ENCODE assay signal across 13 mouse cellular contexts in genomic region chr1:118335847-118336246, GRCm38 (mm10). TPM values are rescaled to one million over a fixed set of nuclear protein-coding genes. Genes with fewer than 3 reads are reported as not detected.
DNase-seq lines count a peak whose midpoint lies in the region; ATAC-seq and TF ChIP-seq lines count a peak whose summit lies in the region.
"Had no signal": no experiment of that assay in that cellular context is flagged by ENCODE, and none has a peak within 500 bp of the region (broad histone marks: within the 10 kb centered on the region; RNA-seq: fewer than 3 reads in every experiment).

No protein-coding gene starts in this region.

- TF ChIP-seq POLR2A in lung, adult 2 months (IDR thresholded peaks at IDR 0.05; ENCODE audit: borderline replicate concordance, extremely low read depth, low read depth, low read length): no peak

- peak; percentile 47 for DNase-seq in hindbrain, embryonic 14.5 days (ENCODE audit: low spot score)
- DNase-seq in lung, postnatal 10 days: peak; percentile 17
- no peak for DNase-seq in lung, adult 2 months
- no peak for DNase-seq in ES-E14 (ENCODE audit: low read depth, low spot score)
- DNase-seq: adrenal gland, adult 8-10 months; gastrocnemius, postnatal 36 days; kidney, postnatal 10 days; thymus, postnatal 4 days had no signal

- ATAC-seq in hindbrain, embryonic 14.5 days (ENCODE audit: low FRiP score): no peak
- ATAC-seq in hindbrain, embryonic 16.5 days: no peak
- 0 out of 2 replicates have a peak, but pooled peaks have one; percentile 15 for ATAC-seq in megakaryocyte progenitor cell, adult 5-6 weeks (replicated peaks; ENCODE audit: poor library complexity)
- no peak for ATAC-seq in megakaryocyte, adult 5-6 weeks (ENCODE audit: poor library complexity, severe bottlenecking)
- no peak for ATAC-seq in erythroid progenitor cell, adult 5-6 weeks (replicated peaks; ENCODE audit: low FRiP score, poor library complexity, severe bottlenecking)

- H3K4me1 ChIP-seq in hindbrain, embryonic 14.5 days (replicated peaks; ENCODE audit: control insufficient read depth, insufficient read depth, low read length): no peaks in the 10 kb centered on the region
- no peaks in the 10 kb centered on the region for H3K4me1 ChIP-seq in hindbrain, embryonic 16.5 days (ENCODE audit: control insufficient read depth, insufficient read depth, low read depth, low read length)
- no peaks in the 10 kb centered on the region for H3K4me1 ChIP-seq in lung, adult 2 months (ENCODE audit: control insufficient read depth, insufficient read depth, low read length)
- peaks cover 3 to 4% of the 10 kb centered on the region in 2 experiments; a peak in 3 of 4 replicates for H3K4me1 ChIP-seq in ES-E14 (ENCODE audit: control insufficient read depth in 2 of 2, insufficient read depth in 2 of 2, low read length in 2 of 2, poor library complexity in 1 of 2)
- H3K4me1 ChIP-seq: lung, embryonic 15.5 days had no signal

- TF ChIP-seq CTCF in lung, adult 2 months (IDR thresholded peaks at IDR 0.05; ENCODE audit: insufficient read depth, low read length): no peak

- H3K9me3 ChIP-seq in hindbrain, embryonic 14.5 days (ENCODE audit: control insufficient read depth, low read length): no peaks in the 10 kb centered on the region
- H3K9me3 ChIP-seq in hindbrain, embryonic 16.5 days (ENCODE audit: control insufficient read depth, low read length): no peaks in the 10 kb centered on the region
- no peaks in the 10 kb centered on the region for H3K9me3 ChIP-seq in ES-E14 (ENCODE audit: control insufficient read depth, insufficient read depth, low read depth, low read length)
- H3K9me3 ChIP-seq: lung, embryonic 15.5 days had no signal

- H3K27ac ChIP-seq in hindbrain, embryonic 14.5 days: no peak overlapping the region
- no peak overlapping the region for H3K27ac ChIP-seq in hindbrain, embryonic 16.5 days (ENCODE audit: low read depth, low read length)
- H3K27ac ChIP-seq in ES-E14 (ENCODE audit: insufficient read depth, low read depth, low read length, poor library complexity, severe bottlenecking): no peak overlapping the region
- H3K27ac ChIP-seq: lung, embryonic 15.5 days had no signal

- in situ Hi-C loops in ES-E14 (cut with MboI; ENCODE audit: low sequenced_read_pairs in 2 of 2, unreplicated experiment in 2 of 2): loop anchor here (10.0 kb wide), 1 partner anchor 129 kb away; no protein-coding TSS in a partner anchor

- no peak overlapping the region for H3K4me3 ChIP-seq in hindbrain, embryonic 14.5 days (replicated peaks; ENCODE audit: low read length)
- H3K4me3 ChIP-seq in hindbrain, embryonic 16.5 days (ENCODE audit: low read length): no peak overlapping the region
- H3K4me3 ChIP-seq in lung, adult 2 months (replicated peaks; ENCODE audit: extremely low read depth, low read depth, low read length): no peak overlapping the region
- no peak overlapping the region for H3K4me3 ChIP-seq in ES-E14 (ENCODE audit: insufficient read depth in 1 of 2, low read depth in 1 of 2, low read length in 2 of 2, poor library complexity in 1 of 2, severe bottlenecking in 1 of 2)
- H3K4me3 ChIP-seq: lung, embryonic 15.5 days had no signal

- H3K36me3 ChIP-seq in hindbrain, embryonic 14.5 days (replicated peaks; ENCODE audit: control insufficient read depth, insufficient read depth): peaks cover 43% of the 10 kb centered on the region
- peaks cover 25% of the 10 kb centered on the region for H3K36me3 ChIP-seq in hindbrain, embryonic 16.5 days (ENCODE audit: control insufficient read depth, insufficient read depth, low read length)
- H3K36me3 ChIP-seq in ES-E14 (ENCODE audit: control insufficient read depth, insufficient read depth, low read length, poor library complexity, severe bottlenecking): peaks cover 27% of the 10 kb centered on the region

- no peaks in the 10 kb centered on the region for H3K27me3 ChIP-seq in hindbrain, embryonic 14.5 days (ENCODE audit: control insufficient read depth, insufficient read depth, low read length)
- no peaks in the 10 kb centered on the region for H3K27me3 ChIP-seq in hindbrain, embryonic 16.5 days (replicated peaks; ENCODE audit: control insufficient read depth, insufficient read depth, low read length)
- H3K27me3 ChIP-seq: lung, embryonic 15.5 days had no signal

- H3K9ac ChIP-seq in hindbrain, embryonic 14.5 days: no peak overlapping the region
- H3K9ac ChIP-seq in hindbrain, embryonic 16.5 days (ENCODE audit: low read depth, low read length): no peak overlapping the region
- no peak overlapping the region for H3K9ac ChIP-seq in ES-E14 (ENCODE audit: insufficient read depth, low read depth, low read length, poor library complexity, severe bottlenecking)
- H3K9ac ChIP-seq: lung, embryonic 15.5 days had no signal

- H3K4me2 ChIP-seq in hindbrain, embryonic 14.5 days (replicated peaks): no peak overlapping the region
- no peak overlapping the region for H3K4me2 ChIP-seq in hindbrain, embryonic 16.5 days (ENCODE audit: low read length)
- H3K4me2 ChIP-seq: lung, embryonic 15.5 days had no signal

TF ChIP-seq in ES-E14, 5 proteins besides CTCF, POLR2A, EP300 and RAD21:
- no peak for TF ChIP-seq HCFC1 (IDR thresholded peaks at IDR 0.05; ENCODE audit: borderline replicate concordance, insufficient read depth, low read length)
- peak; percentile 36; the same call in 1 of the 2 replicates for TF ChIP-seq ZNF384 (IDR thresholded peaks at IDR 0.05; ENCODE audit: low read depth, low read length)
TF ChIP-seq in ES-E14: peak in this region for 1.

RNA-seq across cellular contexts. Expression of gene Nifk, which starts 14.2 kb away (rescaled TPM):
- polyA plus RNA-seq in hindbrain, embryonic 14.5 days (2014; fragmentation: Nextera tagmentation; extraction: Ambion mirVana): 68.2 and 71.2 TPM in 2 replicates
- polyA plus RNA-seq in hindbrain, embryonic 16.5 days (2015; fragmentation: Nextera tagmentation; extraction: Ambion mirVana): 61.0 and 62.4 TPM in 2 replicates
- polyA plus RNA-seq in lung, adult 2 months (2012; rRNA removed): 2.7 and 5.9 TPM in 2 replicates
- 57.0 and 87.1 TPM in 2 replicates for total RNA-seq in ES-E14 (2012; rRNA removed)
- total RNA-seq in megakaryocyte progenitor cell, adult 5-6 weeks (2015): 159 TPM in 2 replicates
- total RNA-seq in megakaryocyte progenitor cell, adult 5-6 weeks (2017): 131 and 137 TPM in 2 replicates
- 54.6 and 61.2 TPM in 2 replicates for total RNA-seq in megakaryocyte, adult 5-6 weeks (2015)
- total RNA-seq in megakaryocyte, adult 5-6 weeks (2017): 51.1 and 64.4 TPM in 2 replicates
- 15.5 and 41.5 TPM in 2 replicates for total RNA-seq in erythroid progenitor cell, adult 5-6 weeks (2015; ENCODE audit: low replicate concordance)
- total RNA-seq in erythroid progenitor cell, adult 5-6 weeks (2017; ENCODE audit: low replicate concordance): 10.7 and 16.4 TPM in 2 replicates

RNA-seq across cellular contexts. Expression of gene Tsn, which starts 24.3 kb away (rescaled TPM):
- polyA plus RNA-seq in hindbrain, embryonic 14.5 days (2014; fragmentation: Nextera tagmentation; extraction: Ambion mirVana): 436 and 439 TPM in 2 replicates
- 463 and 474 TPM in 2 replicates for polyA plus RNA-seq in hindbrain, embryonic 16.5 days (2015; fragmentation: Nextera tagmentation; extraction: Ambion mirVana)
- polyA plus RNA-seq in lung, adult 2 months (2012; rRNA removed): 37.5 and 41.5 TPM in 2 replicates
- total RNA-seq in ES-E14 (2012; rRNA removed): 240 and 258 TPM in 2 replicates
- 64.5 and 65.2 TPM in 2 replicates for total RNA-seq in megakaryocyte progenitor cell, adult 5-6 weeks (2015)
- 74.9 and 83.6 TPM in 2 replicates for total RNA-seq in megakaryocyte progenitor cell, adult 5-6 weeks (2017)
- 44.7 and 48.5 TPM in 2 replicates for total RNA-seq in megakaryocyte, adult 5-6 weeks (2015)
- total RNA-seq in megakaryocyte, adult 5-6 weeks (2017): 35.7 and 43.1 TPM in 2 replicates
- 19.8 and 78.8 TPM in 2 replicates for total RNA-seq in erythroid progenitor cell, adult 5-6 weeks (2015; ENCODE audit: low replicate concordance)
- total RNA-seq in erythroid progenitor cell, adult 5-6 weeks (2017; ENCODE audit: low replicate concordance): 54.2 and 66.1 TPM in 2 replicates

RNA-seq across cellular contexts. Expression of gene Clasp1, which starts 53.0 kb away (rescaled TPM):
- polyA plus RNA-seq in hindbrain, embryonic 14.5 days (2014; fragmentation: Nextera tagmentation; extraction: Ambion mirVana): 115 and 130 TPM in 2 replicates
- polyA plus RNA-seq in hindbrain, embryonic 16.5 days (2015; fragmentation: Nextera tagmentation; extraction: Ambion mirVana): 84.0 and 96.5 TPM in 2 replicates
- polyA plus RNA-seq in lung, adult 2 months (2012; rRNA removed): 17.9 and 21.5 TPM in 2 replicates
- 35.9 and 38.9 TPM in 2 replicates for total RNA-seq in ES-E14 (2012; rRNA removed)
- total RNA-seq in megakaryocyte progenitor cell, adult 5-6 weeks (2015): 45.0 and 56.3 TPM in 2 replicates
- total RNA-seq in megakaryocyte progenitor cell, adult 5-6 weeks (2017): 45.9 and 51.3 TPM in 2 replicates
- 33.2 and 34.0 TPM in 2 replicates for total RNA-seq in megakaryocyte, adult 5-6 weeks (2015)
- 43.6 and 48.2 TPM in 2 replicates for total RNA-seq in megakaryocyte, adult 5-6 weeks (2017)
- 40.7 and 55.8 TPM in 2 replicates for total RNA-seq in erythroid progenitor cell, adult 5-6 weeks (2015; ENCODE audit: low replicate concordance)
- total RNA-seq in erythroid progenitor cell, adult 5-6 weeks (2017; ENCODE audit: low replicate concordance): 34.4 and 45.4 TPM in 2 replicates

Comparison
In these comparisons a context has a peak if more than half of its experiments do, and no peak if none do; other contexts are left out.
1. DNase-seq: peak in hindbrain, embryonic 14.5 days (single experiment) and lung, postnatal 10 days (single experiment); none in lung, adult 2 months (single experiment) and ES-E14 (single experiment).